Mouse (Mus musculus): ENCODE measurements around the gene Epha6. TPM values are rescaled to one million over a fixed set of nuclear protein-coding genes. Genes with fewer than 3 reads are reported as not detected.

The Epha6 gene
- polyA plus RNA-seq, 1 experiment from 2014 or later = 12.3 TPM

DNA sequence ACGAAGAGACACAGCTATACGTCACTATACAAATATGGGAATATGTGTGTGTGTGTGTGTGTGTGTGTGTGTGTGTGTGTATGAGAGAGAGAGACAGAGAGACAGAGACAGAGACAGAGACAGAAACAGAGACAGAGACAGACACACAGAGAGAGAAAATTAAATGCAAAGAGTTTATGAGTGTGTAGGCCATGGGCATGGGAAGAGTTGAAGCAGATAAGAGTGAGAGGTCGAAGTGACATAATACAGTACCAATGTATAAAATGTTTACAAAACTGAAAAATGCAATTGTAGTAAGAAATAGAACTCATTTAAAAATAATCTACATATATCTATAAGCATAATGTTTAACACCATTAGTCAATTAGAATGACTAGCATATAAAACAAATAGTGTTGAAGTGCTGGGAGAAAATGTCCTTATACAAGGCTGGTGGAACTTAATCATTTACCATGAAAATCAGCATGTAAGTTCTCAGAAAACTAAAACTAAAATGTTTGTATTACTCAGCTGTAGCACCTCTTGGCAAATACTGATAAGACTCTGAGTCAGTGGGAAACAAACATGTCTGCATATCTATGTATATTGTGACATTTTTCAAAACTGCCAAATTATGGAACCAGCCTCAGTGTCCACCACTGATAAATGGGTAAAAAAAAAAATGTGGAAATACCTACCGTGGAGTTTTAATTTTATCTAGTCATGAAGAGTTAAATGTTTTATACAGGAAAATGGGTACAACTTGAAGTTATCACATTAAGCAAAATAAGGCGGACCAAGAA, 371.2 kb downstream of the Epha6 start:
- Histone ChIP-seq H3K9me3 (ENCODE audit: control insufficient read depth, low read length) (no peaks in the 10 kb centered on the region), H3K4me3 (replicated peaks; ENCODE audit: low read length) (no peak overlapping the region), H3K27me3 (ENCODE audit: control insufficient read depth, insufficient read depth, low read length) (no peaks in the 10 kb centered on the region), H3K36me3 (replicated peaks; ENCODE audit: control insufficient read depth, insufficient read depth) (no peaks in the 10 kb centered on the region), H3K4me1 (replicated peaks; ENCODE audit: control insufficient read depth, insufficient read depth, low read length) (no peaks in the 10 kb centered on the region), H3K4me2 (replicated peaks) (no peak overlapping the region), H3K27ac (no peak overlapping the region), H3K9ac (no peak overlapping the region)
- ATAC-seq (ENCODE audit: low FRiP score) = no peak
- DNase-seq (ENCODE audit: low spot score) = no peak
- 97% methylated on average over 5 of the region's 5 CpGs for WGBS

DNA sequence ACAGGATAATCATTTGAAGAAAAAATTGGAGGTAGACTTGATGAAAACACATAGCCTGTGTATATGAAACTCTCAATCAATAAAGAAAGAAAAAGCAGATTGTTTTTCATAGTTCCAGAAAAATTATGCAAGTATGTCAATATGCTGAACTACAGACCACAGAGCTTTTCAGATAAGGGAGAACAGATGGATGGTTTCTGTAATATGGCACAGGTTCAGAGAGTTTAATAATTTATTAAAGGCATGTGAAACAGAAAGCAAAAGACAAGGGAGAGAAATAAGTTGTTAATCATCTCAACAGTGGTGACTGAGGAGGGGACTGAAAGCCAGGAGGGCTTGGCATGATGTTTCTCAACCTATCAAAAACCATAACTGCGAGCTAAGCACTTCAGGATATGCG, 372.3 kb downstream of the Epha6 start:
- H3K27me3 ChIP-seq (ENCODE audit: control insufficient read depth, insufficient read depth, low read length) = no peaks in the 10 kb centered on the region
- WGBS = 83% methylated on average over 2 of the region's 2 CpGs
- no peaks in the 10 kb centered on the region for H3K9me3 ChIP-seq (ENCODE audit: control insufficient read depth, low read length)
- no peak overlapping the region for H3K9ac ChIP-seq
- H3K4me2 ChIP-seq (replicated peaks) = no peak overlapping the region
- DNase-seq (ENCODE audit: low spot score) (no peak), ATAC-seq (ENCODE audit: low FRiP score) (no peak)
- no peak overlapping the region for H3K27ac ChIP-seq
- H3K4me3 ChIP-seq (replicated peaks; ENCODE audit: low read length) = no peak overlapping the region
- H3K4me1 ChIP-seq (replicated peaks; ENCODE audit: control insufficient read depth, insufficient read depth, low read length) = no peaks in the 10 kb centered on the region
- no peaks in the 10 kb centered on the region for H3K36me3 ChIP-seq (replicated peaks; ENCODE audit: control insufficient read depth, insufficient read depth)

DNA sequence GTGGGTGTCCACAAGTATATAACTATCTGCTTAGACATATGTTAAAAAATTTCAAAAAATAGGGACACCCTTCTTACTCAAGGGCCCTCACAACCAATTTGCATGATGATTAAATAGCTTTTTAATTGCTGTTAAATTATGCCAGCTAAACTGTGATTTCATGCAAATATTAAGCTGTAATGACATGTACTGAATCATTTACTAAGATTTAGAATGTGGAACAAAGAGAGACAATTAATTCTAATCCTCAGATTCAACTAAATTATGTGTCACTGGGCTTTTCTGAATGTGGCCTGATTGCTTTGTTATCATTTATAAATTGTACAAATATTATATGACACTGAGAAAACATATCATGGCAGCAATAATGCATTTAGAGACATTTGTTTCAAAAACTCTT, 396.2 kb downstream of the Epha6 start:
- no peaks in the 10 kb centered on the region for H3K4me1 ChIP-seq (replicated peaks; ENCODE audit: control insufficient read depth, insufficient read depth, low read length)
- no peaks in the 10 kb centered on the region for H3K27me3 ChIP-seq (ENCODE audit: control insufficient read depth, insufficient read depth, low read length)
- ATAC-seq (ENCODE audit: low FRiP score) (no peak), DNase-seq (ENCODE audit: low spot score) (no peak)
- H3K36me3 ChIP-seq (replicated peaks; ENCODE audit: control insufficient read depth, insufficient read depth) = no peaks in the 10 kb centered on the region
- H3K9me3 ChIP-seq (ENCODE audit: control insufficient read depth, low read length) = no peaks in the 10 kb centered on the region
- no peak overlapping the region for H3K27ac ChIP-seq
- no peak overlapping the region for H3K9ac ChIP-seq
- no peak overlapping the region for H3K4me2 ChIP-seq (replicated peaks)
- no peak overlapping the region for H3K4me3 ChIP-seq (replicated peaks; ENCODE audit: low read length)

DNA sequence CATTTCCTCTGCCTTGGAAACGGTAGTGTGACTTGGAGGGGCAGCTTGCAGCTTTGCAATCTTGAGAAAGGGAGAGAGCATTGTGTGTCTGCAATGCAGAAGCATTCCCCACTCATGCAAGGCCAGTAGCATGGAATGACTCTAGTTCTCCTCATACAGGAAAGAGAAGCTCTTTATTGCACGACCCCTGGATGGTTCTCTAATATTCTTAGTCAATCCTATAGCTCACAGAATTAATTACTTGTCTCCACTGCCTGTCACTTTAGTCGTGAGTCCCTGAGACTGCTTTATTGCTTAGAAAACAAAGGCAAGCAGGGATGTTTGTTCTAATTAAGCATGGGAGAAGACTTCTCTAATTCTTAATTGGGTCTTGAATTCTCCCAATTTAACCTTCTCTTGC, 429.8 kb downstream of the Epha6 start:
- DNase-seq (ENCODE audit: low spot score) (no peak), ATAC-seq (ENCODE audit: low FRiP score) (no peak)
- no peaks in the 10 kb centered on the region for H3K36me3 ChIP-seq (replicated peaks; ENCODE audit: control insufficient read depth, insufficient read depth)
- H3K27ac ChIP-seq = no peak overlapping the region
- H3K27me3 ChIP-seq (ENCODE audit: control insufficient read depth, insufficient read depth, low read length) = no peaks in the 10 kb centered on the region
- H3K4me1 ChIP-seq (replicated peaks; ENCODE audit: control insufficient read depth, insufficient read depth, low read length) = no peaks in the 10 kb centered on the region
- 17% methylated on average over 3 of the region's 3 CpGs for WGBS
- no peak overlapping the region for H3K9ac ChIP-seq
- H3K9me3 ChIP-seq (ENCODE audit: control insufficient read depth, low read length) = no peaks in the 10 kb centered on the region
- H3K4me3 ChIP-seq (replicated peaks; ENCODE audit: low read length) = no peak overlapping the region
- H3K4me2 ChIP-seq (replicated peaks) = no peak overlapping the region

DNA sequence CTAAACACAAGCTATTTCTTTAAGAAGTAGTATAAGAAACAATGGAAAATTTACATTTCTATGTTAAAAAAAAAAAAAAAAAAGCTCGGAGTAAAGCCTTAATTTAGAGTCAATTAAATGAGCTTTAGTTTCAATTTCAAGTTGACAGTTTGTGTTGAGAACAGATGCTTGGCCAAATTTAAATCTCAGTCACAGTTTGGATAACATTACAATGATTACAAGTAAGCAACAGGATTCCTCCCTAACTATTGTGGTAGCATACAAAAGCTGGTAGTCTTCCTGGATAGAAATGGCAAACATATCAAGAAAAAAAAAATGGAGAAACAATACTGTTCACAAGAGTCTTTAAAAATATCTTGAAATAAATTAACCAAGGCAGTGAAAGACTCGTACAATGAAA, 452.9 kb downstream of the Epha6 start:
- no peaks in the 10 kb centered on the region for H3K27me3 ChIP-seq (ENCODE audit: control insufficient read depth, insufficient read depth, low read length)
- no peaks in the 10 kb centered on the region for H3K9me3 ChIP-seq (ENCODE audit: control insufficient read depth, low read length)
- no peak for DNase-seq (ENCODE audit: low spot score)
- H3K4me1 ChIP-seq (replicated peaks; ENCODE audit: control insufficient read depth, insufficient read depth, low read length) = no peaks in the 10 kb centered on the region
- WGBS = 77% methylated on average over 2 of the region's 2 CpGs
- no peak for ATAC-seq (ENCODE audit: low FRiP score)
- no peak overlapping the region for H3K4me2 ChIP-seq (replicated peaks)
- H3K36me3 ChIP-seq (replicated peaks; ENCODE audit: control insufficient read depth, insufficient read depth) = no peaks in the 10 kb centered on the region
- no peak overlapping the region for H3K9ac ChIP-seq
- no peak overlapping the region for H3K27ac ChIP-seq
- H3K4me3 ChIP-seq (replicated peaks; ENCODE audit: low read length) = no peak overlapping the region

DNA sequence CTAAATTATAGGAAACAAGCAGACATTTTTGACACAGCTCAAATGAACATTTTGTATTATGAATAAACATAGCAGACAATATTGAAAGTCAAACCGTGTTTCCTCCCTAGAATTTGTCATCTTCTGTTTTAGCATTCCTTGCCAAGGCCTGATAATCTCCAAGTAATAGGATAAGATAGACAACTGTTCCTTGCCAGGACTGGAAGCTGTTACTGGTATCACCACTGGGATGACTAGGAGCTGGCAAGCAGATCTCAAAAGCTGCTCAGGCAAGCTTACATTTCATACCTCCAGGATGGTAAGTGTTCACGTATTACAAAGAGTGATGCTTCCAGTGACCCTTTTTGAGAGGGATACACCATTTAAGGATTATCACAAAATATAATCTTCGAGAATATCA, 461.0 kb downstream of the Epha6 start:
- no peak for DNase-seq (ENCODE audit: low spot score)
- ATAC-seq (ENCODE audit: low FRiP score) = no peak

DNA sequence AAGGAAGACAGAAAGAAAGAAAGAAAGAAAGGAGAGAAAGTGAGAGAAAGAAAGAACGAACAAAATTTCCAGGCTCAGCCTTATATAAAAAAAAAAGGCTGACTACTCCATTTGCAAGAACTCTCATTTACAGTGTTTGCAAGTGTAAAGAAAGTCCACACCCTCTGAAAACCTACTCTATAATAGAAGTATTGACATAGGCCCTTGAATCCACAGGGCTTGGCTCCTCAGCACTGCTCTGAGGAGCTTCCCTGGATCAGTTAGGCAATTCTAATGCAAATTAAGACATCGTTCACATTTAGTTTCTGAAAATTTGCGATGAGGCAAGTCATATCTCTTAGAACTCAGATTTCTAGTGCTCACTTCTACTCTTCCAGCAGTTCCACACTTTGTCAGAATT, 483.9 kb downstream of the Epha6 start:
- peaks cover 5% of the 10 kb centered on the region; the same call in 1 of the 2 replicates for H3K4me1 ChIP-seq (replicated peaks; ENCODE audit: control insufficient read depth, insufficient read depth, low read length)
- 76% methylated on average over 3 of the region's 3 CpGs for WGBS
- H3K4me2 ChIP-seq (replicated peaks) = no peak overlapping the region
- no peak overlapping the region for H3K4me3 ChIP-seq (replicated peaks; ENCODE audit: low read length)
- no peak overlapping the region for H3K27ac ChIP-seq
- no peaks in the 10 kb centered on the region for H3K9me3 ChIP-seq (ENCODE audit: control insufficient read depth, low read length)
- no peaks in the 10 kb centered on the region for H3K27me3 ChIP-seq (ENCODE audit: control insufficient read depth, insufficient read depth, low read length)
- DNase-seq (ENCODE audit: low spot score) (no peak), ATAC-seq (ENCODE audit: low FRiP score) (no peak)
- no peak overlapping the region for H3K9ac ChIP-seq
- no peaks in the 10 kb centered on the region for H3K36me3 ChIP-seq (replicated peaks; ENCODE audit: control insufficient read depth, insufficient read depth)

More for the DNA sequence above, 461.0 kb downstream of the Epha6 start:
- H3K27me3 ChIP-seq (ENCODE audit: control insufficient read depth, insufficient read depth, low read length) = no peaks in the 10 kb centered on the region
- no peaks in the 10 kb centered on the region for H3K9me3 ChIP-seq (ENCODE audit: control insufficient read depth, low read length)
- H3K4me1 ChIP-seq (replicated peaks; ENCODE audit: control insufficient read depth, insufficient read depth, low read length) = no peaks in the 10 kb centered on the region
- H3K4me3 ChIP-seq (replicated peaks; ENCODE audit: low read length) = no peak overlapping the region
- H3K4me2 ChIP-seq (replicated peaks) = no peak overlapping the region
- no peak overlapping the region for H3K9ac ChIP-seq
- WGBS = 69% methylated on average over 3 of the region's 3 CpGs
- no peaks in the 10 kb centered on the region for H3K36me3 ChIP-seq (replicated peaks; ENCODE audit: control insufficient read depth, insufficient read depth)
- no peak overlapping the region for H3K27ac ChIP-seq

DNA sequence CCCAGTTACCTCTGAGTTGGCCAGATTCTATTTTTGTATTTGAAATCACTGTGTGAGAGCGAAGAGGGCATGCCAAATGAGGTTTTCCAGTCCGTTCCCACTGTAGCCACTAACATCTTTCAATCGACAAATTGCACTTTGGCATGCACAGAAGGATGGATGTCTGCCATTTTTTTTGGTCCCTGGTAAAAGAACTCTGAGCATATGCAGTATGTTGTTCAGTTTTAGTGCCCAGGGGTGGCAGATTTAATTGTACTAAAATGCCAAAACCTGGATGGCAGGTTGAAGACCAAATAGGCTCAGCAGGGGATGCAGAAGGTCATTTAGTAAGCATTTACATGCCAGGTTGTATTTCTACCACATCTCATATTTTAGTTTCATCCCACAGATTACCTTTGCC, 503.1 kb downstream of the Epha6 start:
- no peak overlapping the region for H3K27ac ChIP-seq
- ATAC-seq (ENCODE audit: low FRiP score) (no peak), DNase-seq (ENCODE audit: low spot score) (no peak)
- WGBS = 71% methylated on average over 3 of the region's 3 CpGs
- H3K4me3 ChIP-seq (replicated peaks; ENCODE audit: low read length) = no peak overlapping the region
- H3K4me1 ChIP-seq (replicated peaks; ENCODE audit: control insufficient read depth, insufficient read depth, low read length) = no peaks in the 10 kb centered on the region
- no peaks in the 10 kb centered on the region for H3K9me3 ChIP-seq (ENCODE audit: control insufficient read depth, low read length)
- H3K9ac ChIP-seq = no peak overlapping the region
- H3K27me3 ChIP-seq (ENCODE audit: control insufficient read depth, insufficient read depth, low read length) = no peaks in the 10 kb centered on the region
- no peak overlapping the region for H3K4me2 ChIP-seq (replicated peaks)
- no peaks in the 10 kb centered on the region for H3K36me3 ChIP-seq (replicated peaks; ENCODE audit: control insufficient read depth, insufficient read depth)

DNA sequence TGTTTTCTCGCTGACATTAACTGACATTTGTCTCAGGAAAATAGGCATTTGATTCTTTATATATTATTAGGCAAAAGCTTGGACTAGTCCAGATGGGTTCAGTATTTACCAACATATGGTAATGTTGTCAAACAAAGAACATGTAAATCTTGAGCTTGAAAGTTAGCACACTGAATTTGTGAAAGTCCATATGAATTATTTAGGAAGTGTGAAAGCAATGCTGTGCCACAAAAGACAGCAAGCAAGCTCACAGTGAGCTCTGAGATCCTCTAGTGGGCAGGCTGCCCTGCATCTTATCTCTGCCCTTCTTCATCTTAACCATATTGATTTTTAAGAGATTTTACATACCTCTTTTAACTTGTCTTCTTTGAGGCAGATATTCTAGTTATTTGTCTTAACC, 510.0 kb downstream of the Epha6 start:
- Histone ChIP-seq H3K9ac (no peak overlapping the region), H3K27me3 (ENCODE audit: control insufficient read depth, insufficient read depth, low read length) (no peaks in the 10 kb centered on the region), H3K36me3 (replicated peaks; ENCODE audit: control insufficient read depth, insufficient read depth) (no peaks in the 10 kb centered on the region), H3K27ac (no peak overlapping the region), H3K9me3 (ENCODE audit: control insufficient read depth, low read length) (no peaks in the 10 kb centered on the region), H3K4me2 (replicated peaks) (no peak overlapping the region), H3K4me3 (replicated peaks; ENCODE audit: low read length) (no peak overlapping the region), H3K4me1 (replicated peaks; ENCODE audit: control insufficient read depth, insufficient read depth, low read length) (no peaks in the 10 kb centered on the region)
- DNase-seq (ENCODE audit: low spot score) (no peak), ATAC-seq (ENCODE audit: low FRiP score) (no peak)
- 70% methylated on average over 1 of the region's 1 CpGs for WGBS

DNA sequence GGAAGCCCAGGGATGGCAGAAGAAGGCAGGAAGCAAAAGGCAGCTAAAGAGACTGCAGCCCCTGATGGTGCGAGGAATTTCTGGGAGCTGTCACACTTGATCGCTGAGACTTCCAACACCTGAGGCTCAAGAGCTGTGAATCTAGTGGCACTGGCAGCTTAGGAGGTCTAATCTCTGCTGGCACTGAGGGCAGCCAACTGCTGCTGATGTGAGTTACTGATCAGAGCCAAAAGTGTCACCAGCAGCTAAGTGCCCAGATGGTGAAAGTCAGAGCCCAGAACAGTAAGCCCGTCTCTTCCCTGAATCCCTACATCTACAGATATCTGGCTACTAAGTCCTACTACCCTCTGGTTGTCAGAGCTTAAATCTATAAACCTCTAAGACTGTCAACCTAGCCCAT, 518.4 kb downstream of the Epha6 start:
- WGBS = 92% methylated on average over 3 of the region's 3 CpGs
- Histone ChIP-seq H3K4me2 (replicated peaks) (no peak overlapping the region), H3K9ac (no peak overlapping the region), H3K4me3 (replicated peaks; ENCODE audit: low read length) (no peak overlapping the region), H3K4me1 (replicated peaks; ENCODE audit: control insufficient read depth, insufficient read depth, low read length) (no peaks in the 10 kb centered on the region), H3K9me3 (ENCODE audit: control insufficient read depth, low read length) (no peaks in the 10 kb centered on the region), H3K36me3 (replicated peaks; ENCODE audit: control insufficient read depth, insufficient read depth) (no peaks in the 10 kb centered on the region), H3K27ac (no peak overlapping the region), H3K27me3 (ENCODE audit: control insufficient read depth, insufficient read depth, low read length) (no peaks in the 10 kb centered on the region)
- ATAC-seq (ENCODE audit: low FRiP score) (no peak), DNase-seq (ENCODE audit: low spot score) (no peak)
